Mouse (Mus musculus) lung, embryonic 15.5 days (tissue): ENCODE measurements around the gene Des. TPM values are rescaled to one million over a fixed set of nuclear protein-coding genes. Genes with fewer than 3 reads are reported as not detected.

Source experiments
- ATAC-seq: fragments of 200-750 bp; cut with Nextera tagmentation; 2 replicates; pipeline ENCODE4 v1.8.0; 2017; ENCODE audit warnings: moderate number of reproducible peaks, borderline replicate concordance; ENCODE audit not compliant: low FRiP score, low TSS enrichment; ENCODE audit errors: extremely low read depth
- H3K27ac ChIP-seq: fragments of 300-500 bp; sonication (generic); 2 replicates; pipeline ENCODE4 v1.5.1; 2015; ENCODE audit warnings: moderate library complexity, mild to moderate bottlenecking, inconsistent platforms
- H3K27me3 ChIP-seq: fragments of 300-500 bp; sonication (generic); 2 replicates; pipeline ENCODE4 v1.6.1; 2015; ENCODE audit warnings: inconsistent platforms
- H3K36me3 ChIP-seq: fragments of 300-500 bp; sonication (generic); 2 replicates; pipeline ENCODE4 v1.6.1; 2015; ENCODE audit warnings: inconsistent platforms
- H3K4me1 ChIP-seq: fragments of 300-500 bp; sonication (generic); 2 replicates; pipeline ENCODE4 v1.6.1; 2015; ENCODE audit warnings: inconsistent platforms
- H3K4me2 ChIP-seq: fragments of 300-500 bp; sonication (generic); 2 replicates; pipeline ENCODE4 v1.6.1; 2015; ENCODE audit warnings: inconsistent platforms, mild to moderate bottlenecking, moderate library complexity
- H3K4me3 ChIP-seq: fragments of 300-500 bp; sonication (generic); 2 replicates; pipeline ENCODE4 v1.5.1; 2015; ENCODE audit warnings: mild to moderate bottlenecking, inconsistent platforms
- H3K9ac ChIP-seq: fragments of 300-500 bp; sonication (generic); 2 replicates; pipeline ENCODE4 v1.6.1; 2015; ENCODE audit warnings: inconsistent platforms
- H3K9me3 ChIP-seq: fragments of 300-500 bp; sonication (generic); 2 replicates; pipeline ENCODE4 v1.6.1; 2016; ENCODE audit warnings: inconsistent platforms
- WGBS: fragments of 180-500 bp; shearing (Covaris S2); methylation state at CpG from one replicate; pipeline ENCODE4 v1.1.7; 2015; 5-methylcytosine and 5-hydroxymethylcytosine counted together
- polyA plus RNA-seq: library from polyadenylated mRNA; unstranded; fragments of >200 nt; fragmentation: Nextera tagmentation; extraction: Ambion mirVana; gene quantifications from 2 replicates; pipeline ENCODE4 v1.2.1, GENCODE M21; 2015

The Des gene
- polyA plus RNA-seq, 1 experiment from 2014 or later: 59.5 TPM

GRCm38 (mm10) chr1:75336461-75336860, 23.7 kb upstream of the Des start:
- peaks cover 30% of the 10 kb centered on the region for H3K4me1 ChIP-seq
- no peak overlapping the region for H3K27ac ChIP-seq
- no peaks in the 10 kb centered on the region for H3K36me3 ChIP-seq
- H3K9ac ChIP-seq: no peak overlapping the region
- H3K27me3 ChIP-seq: 0 out of 2 replicates have a peak, but pooled peaks cover 4% of the 10 kb centered on the region
- H3K9me3 ChIP-seq: no peaks in the 10 kb centered on the region
- no peak for ATAC-seq
- no peak overlapping the region for H3K4me2 ChIP-seq
- H3K4me3 ChIP-seq: no peak overlapping the region
- WGBS: 55% methylated on average over 3 of the region's 3 CpGs

DNA sequence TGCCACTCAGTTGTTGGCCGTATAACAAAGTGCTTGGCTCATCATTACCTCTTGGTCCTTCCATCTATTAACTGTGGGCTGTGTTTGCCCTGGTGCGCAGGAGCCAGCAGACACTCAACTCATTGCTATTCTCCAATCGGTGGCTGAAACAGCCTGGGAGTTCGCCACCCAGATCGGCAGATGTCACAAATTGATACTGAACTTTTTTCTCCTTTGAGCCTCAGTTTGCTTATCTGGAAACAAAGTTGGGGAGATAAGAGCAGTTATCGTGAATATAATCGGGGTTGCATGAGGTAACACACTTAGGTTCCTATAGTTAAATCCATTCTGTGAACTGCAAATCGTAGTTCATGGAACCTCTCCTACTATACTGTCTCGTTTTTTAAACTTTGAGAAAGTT, 23.0 kb upstream of the Des start:
- no peak for ATAC-seq

GRCm38 (mm10) chr1:75338091-75338694, 21.9 kb upstream of the Des start:
- ATAC-seq: peak; percentile 53; the same call in 1 of the 2 replicates
- H3K36me3 ChIP-seq: no peaks in the 10 kb centered on the region
- WGBS: 10% methylated on average over 11 of the region's 11 CpGs
- H3K4me3 ChIP-seq: no peak overlapping the region
- no peaks in the 10 kb centered on the region for H3K9me3 ChIP-seq
- H3K4me1 ChIP-seq: peaks cover 30% of the 10 kb centered on the region
- peak overlapping the region; percentile 79 for H3K27ac ChIP-seq
- H3K27me3 ChIP-seq: 0 out of 2 replicates have a peak, but pooled peaks cover 4% of the 10 kb centered on the region
- 0 out of 2 replicates have a peak overlapping the region, but pooled peaks have one; percentile 4 for H3K9ac ChIP-seq
- peak overlapping the region; percentile 41 for H3K4me2 ChIP-seq

More for the DNA sequence above, 23.0 kb upstream of the Des start:
- Histone ChIP-seq H3K9me3 (no peaks in the 10 kb centered on the region), H3K9ac (no peak overlapping the region), H3K4me3 (no peak overlapping the region), H3K4me1 (peaks cover 30% of the 10 kb centered on the region), H3K4me2 (no peak overlapping the region), H3K27me3 (0 out of 2 replicates have a peak, but pooled peaks cover 4% of the 10 kb centered on the region), H3K27ac (peak overlapping the region; percentile 79; the same call in 1 of the 2 replicates), H3K36me3 (no peaks in the 10 kb centered on the region)
- WGBS: 40% methylated on average over 9 of the region's 9 CpGs

DNA sequence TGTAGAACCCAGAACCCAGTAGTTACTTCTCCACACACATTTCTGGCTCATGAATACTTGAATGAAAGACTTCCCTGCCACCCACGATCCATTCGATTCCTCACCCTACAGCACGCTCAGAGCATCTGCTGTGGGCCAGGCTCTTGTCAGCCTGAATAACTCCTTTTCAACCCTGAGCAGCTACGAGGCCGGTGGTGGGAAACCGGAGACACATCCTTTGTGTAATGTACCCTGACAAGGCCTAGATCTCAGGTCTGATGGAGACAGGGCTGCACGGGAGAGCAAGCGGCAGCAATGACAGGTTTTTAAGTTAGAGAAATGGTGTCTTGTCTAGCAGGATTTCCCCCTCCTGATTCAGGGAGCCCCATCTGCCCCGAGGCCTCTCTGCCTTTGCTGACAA, 20.8 kb upstream of the Des start:
- Histone ChIP-seq H3K4me3 (no peak overlapping the region), H3K27ac (no peak overlapping the region), H3K27me3 (0 out of 2 replicates have a peak, but pooled peaks cover 4% of the 10 kb centered on the region), H3K9me3 (no peaks in the 10 kb centered on the region), H3K9ac (0 out of 2 replicates have a peak overlapping the region, but pooled peaks have one; percentile 2), H3K4me2 (no peak overlapping the region), H3K4me1 (peaks cover 41% of the 10 kb centered on the region), H3K36me3 (no peaks in the 10 kb centered on the region)
- no peak for ATAC-seq
- WGBS: 46% methylated on average over 9 of the region's 9 CpGs

- Histone ChIP-seq H3K4me1 (peaks cover 52% of the 10 kb centered on the region), H3K27me3 (0 out of 2 replicates have a peak, but pooled peaks cover 4% of the 10 kb centered on the region), H3K27ac (no peak overlapping the region), H3K9me3 (no peaks in the 10 kb centered on the region), H3K4me2 (no peak overlapping the region), H3K9ac (no peak overlapping the region), H3K4me3 (no peak overlapping the region), H3K36me3 (no peaks in the 10 kb centered on the region)
- ATAC-seq: no peak
- WGBS: 66% methylated on average over 2 of the region's 2 CpGs
Observed at GRCm38 (mm10) chr1:75340519-75340918, 19.6 kb upstream of the Des start.

DNA sequence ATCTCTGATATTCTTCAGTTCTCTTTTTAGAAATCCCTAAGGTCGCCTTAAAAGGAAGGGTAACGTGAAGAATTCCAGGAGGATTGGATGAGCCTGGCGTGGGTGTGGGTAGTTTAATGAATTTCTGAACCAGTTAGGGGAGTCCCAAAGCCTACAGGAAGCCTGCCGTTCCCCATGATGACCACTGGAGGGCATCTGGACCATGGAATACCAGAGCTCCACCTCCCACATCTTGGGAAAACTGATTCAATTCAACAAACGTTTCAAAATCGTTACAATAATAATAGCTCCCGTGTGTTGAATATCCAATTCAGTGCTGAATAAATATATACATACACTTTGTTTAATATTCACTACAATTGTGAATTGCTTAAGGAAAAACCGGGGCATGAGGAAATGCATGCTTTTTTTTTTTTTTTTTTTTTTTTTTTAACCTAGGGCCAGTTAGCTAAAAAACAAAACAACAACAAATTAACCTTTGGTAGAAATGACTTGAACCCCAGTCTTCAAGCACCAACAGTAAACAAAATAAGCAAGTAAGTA, 17.2 kb upstream of the Des start:
- Histone ChIP-seq H3K36me3 (no peaks in the 10 kb centered on the region), H3K27ac (no peak overlapping the region), H3K4me1 (peaks cover 47% of the 10 kb centered on the region), H3K9me3 (no peaks in the 10 kb centered on the region), H3K4me2 (no peak overlapping the region), H3K9ac (no peak overlapping the region), H3K27me3 (0 out of 2 replicates have a peak, but pooled peaks cover 4% of the 10 kb centered on the region), H3K4me3 (no peak overlapping the region)
- ATAC-seq: no peak
- under 1% methylated on average over 8 of the region's 8 CpGs for whole genome bisulfite sequencing

DNA sequence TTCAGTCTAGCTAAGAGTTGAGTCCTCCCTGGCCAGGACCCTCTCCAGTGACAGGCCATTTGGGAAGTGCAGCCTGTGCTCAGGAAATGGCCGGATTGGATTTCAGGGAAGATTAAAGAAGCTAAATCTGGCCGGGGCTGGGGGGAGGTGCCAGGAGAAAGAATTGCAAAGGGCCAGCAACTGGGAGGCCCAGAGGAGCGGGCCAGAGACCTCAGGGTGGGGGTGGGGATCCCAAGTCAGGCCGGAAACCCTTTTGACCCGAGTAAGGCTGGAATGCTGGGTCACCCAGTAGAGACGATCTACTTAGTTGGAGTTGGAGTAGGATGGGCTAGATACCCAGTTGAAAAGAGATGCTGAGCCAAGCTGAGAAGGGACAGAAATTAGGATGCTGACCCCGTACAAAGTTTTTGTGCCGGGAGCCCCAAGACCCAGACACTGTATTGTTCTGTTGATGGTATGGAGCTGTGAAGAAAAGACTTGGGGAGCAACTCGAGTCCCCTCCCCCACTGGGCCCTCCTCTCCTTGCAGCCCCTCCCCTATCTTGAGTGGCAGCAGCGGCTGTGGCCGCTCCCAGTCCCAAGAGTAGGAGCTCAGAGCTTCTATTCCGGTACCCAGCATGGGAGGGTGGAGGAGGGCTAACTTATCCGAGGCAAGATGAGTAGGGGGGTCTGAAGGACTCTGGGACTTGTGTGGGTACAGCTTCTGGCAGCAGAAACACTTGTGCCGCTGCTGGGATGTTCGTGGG, 15.7 kb upstream of the Des start:
- H3K9me3 ChIP-seq: no peaks in the 10 kb centered on the region
- H3K9ac ChIP-seq: no peak overlapping the region
- H3K4me3 ChIP-seq: no peak overlapping the region
- H3K27me3 ChIP-seq: 0 out of 2 replicates have a peak, but pooled peaks cover 4% of the 10 kb centered on the region
- H3K36me3 ChIP-seq: no peaks in the 10 kb centered on the region
- whole genome bisulfite sequencing: 5% methylated on average over 15 of the region's 15 CpGs
- peak; percentile 68 for ATAC-seq
- H3K27ac ChIP-seq: peak overlapping the region; percentile 78
- peaks cover 35% of the 10 kb centered on the region for H3K4me1 ChIP-seq
- H3K4me2 ChIP-seq: peak overlapping the region; percentile 16; the same call in 1 of the 2 replicates

- peak overlapping the region; percentile 78 for H3K27ac ChIP-seq
- no peak overlapping the region for H3K9ac ChIP-seq
- no peaks in the 10 kb centered on the region for H3K9me3 ChIP-seq
- WGBS: 36% methylated on average over 20 of the region's 20 CpGs
- ATAC-seq: no peak
- H3K4me2 ChIP-seq: peak overlapping the region; percentile 16; the same call in 1 of the 2 replicates
- no peaks in the 10 kb centered on the region for H3K36me3 ChIP-seq
- peaks cover 30% of the 10 kb centered on the region for H3K4me1 ChIP-seq
- H3K27me3 ChIP-seq: 0 out of 2 replicates have a peak, but pooled peaks cover 4% of the 10 kb centered on the region
- H3K4me3 ChIP-seq: no peak overlapping the region
Observed at GRCm38 (mm10) chr1:75345036-75345935, 14.8 kb upstream of the Des start.

- no peak overlapping the region for H3K9ac ChIP-seq
- H3K27ac ChIP-seq: peak overlapping the region; percentile 5; the same call in 1 of the 2 replicates
- peaks cover 30% of the 10 kb centered on the region for H3K4me1 ChIP-seq
- ATAC-seq: no peak
- no peaks in the 10 kb centered on the region for H3K9me3 ChIP-seq
- H3K4me3 ChIP-seq: no peak overlapping the region
- H3K27me3 ChIP-seq: no peaks in the 10 kb centered on the region
- no peaks in the 10 kb centered on the region for H3K36me3 ChIP-seq
- 50% methylated on average over 5 of the region's 5 CpGs for WGBS
- no peak overlapping the region for H3K4me2 ChIP-seq
Observed at GRCm38 (mm10) chr1:75347279-75347678, 12.8 kb upstream of the Des start.

DNA sequence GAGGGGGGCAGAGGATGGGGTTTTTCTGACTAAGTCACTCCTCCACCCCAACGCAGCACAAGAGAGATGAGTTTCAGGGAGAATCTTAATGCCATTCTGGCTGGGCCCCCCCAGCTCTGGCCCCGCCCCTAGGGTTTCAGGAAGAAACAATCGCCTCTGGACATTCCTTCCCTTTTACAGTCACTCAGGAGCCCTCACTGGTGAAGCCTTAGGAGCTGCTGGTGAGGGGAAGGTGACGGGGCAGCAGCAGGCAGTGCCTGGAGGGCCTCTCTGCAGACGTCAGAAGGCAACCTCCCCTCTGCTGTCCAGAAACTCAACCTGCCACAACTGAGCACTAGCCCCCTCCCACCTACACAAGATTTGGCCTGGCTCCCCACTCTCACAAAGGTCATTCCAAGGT, 10.9 kb upstream of the Des start:
- no peak overlapping the region for H3K9ac ChIP-seq

GRCm38 (mm10) chr1:75357261-75357660, 2.9 kb upstream of the Des start:
- Histone ChIP-seq H3K27ac (peak overlapping the region; percentile 12; the same call in 1 of the 2 replicates), H3K27me3 (peaks cover 31% of the 10 kb centered on the region), H3K4me2 (no peak overlapping the region), H3K9me3 (no peaks in the 10 kb centered on the region), H3K9ac (no peak overlapping the region), H3K4me3 (no peak overlapping the region), H3K36me3 (no peaks in the 10 kb centered on the region), H3K4me1 (peaks cover 22% of the 10 kb centered on the region)
- 58% methylated on average over 7 of the region's 7 CpGs for WGBS
- no peak for ATAC-seq

More for the DNA sequence above, 10.9 kb upstream of the Des start:
- no peak overlapping the region for H3K4me3 ChIP-seq
- WGBS: 34% methylated on average over 5 of the region's 5 CpGs
- ATAC-seq: peak; percentile 6; the same call in 1 of the 2 replicates
- no peaks in the 10 kb centered on the region for H3K36me3 ChIP-seq
- peaks cover 19% of the 10 kb centered on the region for H3K4me1 ChIP-seq
- no peak overlapping the region for H3K4me2 ChIP-seq
- H3K27ac ChIP-seq: no peak overlapping the region
- no peaks in the 10 kb centered on the region for H3K9me3 ChIP-seq
- no peaks in the 10 kb centered on the region for H3K27me3 ChIP-seq
